Mouse (Mus musculus): ENCODE measurements around the gene Arid4b.
"Not testable (repeated sequence)": the region's sequence is repeated elsewhere in the genome, so short reads cannot be mapped to it uniquely, and the experiment has no call there.

DNA sequence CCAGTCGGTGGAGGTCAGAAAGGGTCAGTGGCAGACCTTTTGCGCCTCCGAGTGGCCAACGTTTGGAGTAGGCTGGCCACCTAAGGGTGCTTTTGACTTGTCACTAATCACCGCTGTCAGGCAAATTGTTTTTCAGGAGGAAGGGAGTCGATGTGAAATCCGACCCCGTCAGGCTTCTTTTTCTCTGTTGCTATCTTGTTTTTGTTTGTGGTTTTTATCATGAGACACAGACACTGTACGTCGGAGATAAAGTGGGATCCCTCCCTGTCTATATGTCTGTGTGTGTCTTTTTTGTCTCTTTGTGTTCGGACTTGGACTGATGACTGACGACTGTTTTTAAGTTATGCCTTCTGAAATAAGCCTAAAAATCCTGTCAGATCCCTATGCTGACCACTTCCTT is 41.6 kb upstream of the Arid4b start:
- TF ChIP-seq CTCF (IDR thresholded peaks at IDR 0.05; ENCODE audit: low read depth), result not testable (repeated sequence)
- peak; percentile 64 for TF ChIP-seq EP300 (IDR thresholded peaks at IDR 0.05; ENCODE audit: low read depth)
